Mouse (Mus musculus) C2C12 (cell line): ENCODE data around the gene Zpr1.

Experiments
- CEBPB ChIP-seq: IDR thresholded peaks from one replicate; pipeline ENCODE4 v1.6.1; 2011; ENCODE audit warnings: low read depth, mild to moderate bottlenecking, control low read depth, moderate library complexity
- CTCF ChIP-seq: IDR thresholded peaks from one replicate; pipeline ENCODE4 v1.5.1; 2011; ENCODE audit not compliant: control insufficient read depth, insufficient read depth, insufficient read length
- USF1 ChIP-seq: IDR thresholded peaks from one replicate; pipeline ENCODE4 v1.6.1; 2011; ENCODE audit warnings: low read depth, mild to moderate bottlenecking, control low read depth, moderate library complexity

DNA sequence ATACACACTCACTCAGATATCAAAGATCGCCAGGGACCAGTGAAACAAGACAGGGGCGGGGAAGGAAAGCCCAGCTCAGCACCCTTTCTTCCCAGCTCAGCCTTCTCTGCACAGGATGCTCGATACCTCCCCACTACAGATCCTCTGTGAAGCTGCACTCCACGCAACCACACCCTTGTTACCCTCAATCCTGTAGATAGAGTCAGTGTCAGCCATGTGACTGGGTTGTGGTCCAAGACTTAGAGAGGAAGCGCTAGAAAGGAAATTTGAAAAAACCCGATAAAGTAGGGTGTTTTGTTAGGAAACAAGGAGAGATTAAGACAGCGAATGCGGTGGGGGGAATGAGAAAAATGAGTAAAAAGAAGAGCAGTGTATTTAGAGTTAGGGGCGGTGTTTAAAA, 794 bp upstream of the Zpr1 start:
- no peak for TF ChIP-seq CTCF
- TF ChIP-seq CEBPB: no peak
- no peak for TF ChIP-seq USF1
